21 mouse cellular contexts compared by ENCODE assay signal in genomic region chr10:40094752-40095151, GRCm38 (mm10). TPM values are rescaled to one million over a fixed set of nuclear protein-coding genes. Genes with fewer than 3 reads are reported as not detected.
DNase-seq lines count a peak whose midpoint lies in the region; ATAC-seq lines count a peak whose summit lies in the region.
"Had no signal": no experiment of that assay in that cellular context is flagged by ENCODE, and none has a peak within 500 bp of the region (broad histone marks: within the 10 kb centered on the region; RNA-seq: fewer than 3 reads in every experiment).

No protein-coding gene starts in this region.

- 73% methylated on average over 2 of the region's 2 CpGs for WGBS in heart, embryonic 12.5 days
- 82% methylated on average over 2 of the region's 2 CpGs for WGBS in macrophage (ENCODE audit: missing documents)
- WGBS in forebrain, embryonic 10.5 days: 84% methylated on average over 2 of the region's 2 CpGs

- H3K4me2 ChIP-seq in heart, embryonic 12.5 days: no peak overlapping the region
- H3K4me2 ChIP-seq: forebrain, embryonic 13.5 days; hindbrain, embryonic 12.5 days; limb, embryonic 12.5 days; liver, embryonic 13.5 days; midbrain, embryonic 13.5 days had no signal

- H3K4me3 ChIP-seq in heart, embryonic 12.5 days: no peak overlapping the region
- H3K4me3 ChIP-seq in macrophage (ENCODE audit: inconsistent target): no peak overlapping the region
- no peak overlapping the region for H3K4me3 ChIP-seq in forebrain, embryonic 10.5 days
- H3K4me3 ChIP-seq: forebrain, embryonic 13.5 days; heart, embryonic 10.5 days; hindbrain, embryonic 12.5 days; limb, embryonic 12.5 days; liver, embryonic 13.5 days; midbrain, embryonic 13.5 days had no signal

- peak; percentile 42; the same call in 1 of the 2 replicates for ATAC-seq in heart, embryonic 12.5 days (ENCODE audit: insufficient number of reproducible peaks, low FRiP score)
- ATAC-seq: forebrain, embryonic 13.5 days; midbrain, embryonic 13.5 days had no signal

- peaks cover 31% of the 10 kb centered on the region for H3K4me1 ChIP-seq in heart, embryonic 12.5 days (replicated peaks)
- H3K4me1 ChIP-seq in forebrain, embryonic 10.5 days: peaks cover 5% of the 10 kb centered on the region; the same call in 1 of the 2 replicates
- H3K4me1 ChIP-seq: forebrain, embryonic 13.5 days; hindbrain, embryonic 12.5 days; midbrain, embryonic 13.5 days had no signal

- H3K27me3 ChIP-seq in heart, embryonic 12.5 days (replicated peaks): no peaks in the 10 kb centered on the region
- H3K27me3 ChIP-seq in forebrain, embryonic 10.5 days (ENCODE audit: poor library complexity, severe bottlenecking): no peaks in the 10 kb centered on the region
- H3K27me3 ChIP-seq: forebrain, embryonic 13.5 days; hindbrain, embryonic 12.5 days; limb, embryonic 12.5 days; liver, embryonic 13.5 days; midbrain, embryonic 13.5 days had no signal

- H3K27ac ChIP-seq in heart, embryonic 12.5 days (ENCODE audit: poor library complexity, severe bottlenecking): no peak overlapping the region
- peak overlapping the region; percentile 67 for H3K27ac ChIP-seq in macrophage
- H3K27ac ChIP-seq in forebrain, embryonic 10.5 days: no peak overlapping the region
- H3K27ac ChIP-seq: forebrain, embryonic 13.5 days; heart, embryonic 10.5 days; hindbrain, embryonic 12.5 days; limb, embryonic 12.5 days; liver, embryonic 13.5 days; midbrain, embryonic 13.5 days had no signal

- peaks cover 81% of the 10 kb centered on the region for H3K79me2 ChIP-seq in macrophage (ENCODE audit: inconsistent target)

- H3K9ac ChIP-seq in heart, embryonic 12.5 days: no peak overlapping the region
- H3K9ac ChIP-seq: forebrain, embryonic 13.5 days; hindbrain, embryonic 12.5 days; limb, embryonic 12.5 days; liver, embryonic 13.5 days; midbrain, embryonic 13.5 days had no signal

- DNase-seq in adrenal gland, adult (ENCODE audit: inconsistent age in 2 of 2, low spot score in 1 of 2): peak; percentile 42 to 69
- no peak for DNase-seq in adrenal gland, postnatal 10 days
- DNase-seq in heart, adult 18-20 months: no peak
- peak; percentile 51 for DNase-seq in brain, adult 2 months (ENCODE audit: low read depth, low spot score)
- DNase-seq in ovary, postnatal 36 days (ENCODE audit: low spot score): no peak
- no peak for DNase-seq in forebrain, embryonic 10.5 days (ENCODE audit: extremely low spot score, low spot score)
- DNase-seq: cerebellum, adult 11-12 months; cerebellum, postnatal 25 days; heart, postnatal 14 days; kidney, postnatal 4 days; liver, embryonic 13.5 days; right cerebral cortex, postnatal 25 days; thymus, adult 18-20 months; thymus, postnatal 4 days had no signal

- H3K9me3 ChIP-seq in heart, embryonic 12.5 days (replicated peaks): peaks cover 3% of the 10 kb centered on the region
- no peaks in the 10 kb centered on the region for H3K9me3 ChIP-seq in forebrain, embryonic 10.5 days
- H3K9me3 ChIP-seq: forebrain, embryonic 13.5 days; heart, embryonic 10.5 days; hindbrain, embryonic 12.5 days; limb, embryonic 12.5 days; liver, embryonic 13.5 days; midbrain, embryonic 13.5 days had no signal

- H3K36me3 ChIP-seq in heart, embryonic 12.5 days: no peaks in the 10 kb centered on the region
- no peaks in the 10 kb centered on the region for H3K36me3 ChIP-seq in macrophage (ENCODE audit: inconsistent target)
- no peaks in the 10 kb centered on the region for H3K36me3 ChIP-seq in forebrain, embryonic 10.5 days (replicated peaks)
- H3K36me3 ChIP-seq: heart, embryonic 10.5 days; hindbrain, embryonic 12.5 days; limb, embryonic 12.5 days; midbrain, embryonic 13.5 days had no signal

RNA-seq across cellular contexts. Expression of gene Slc16a10, which starts 47.3 kb away (rescaled TPM):
- 10 to 100 TPM; 17.0 to 18.4 TPM for total RNA-seq in adrenal gland, postnatal 10 days (2021)
- 22.1 and 22.5 TPM in 2 replicates for polyA plus RNA-seq in heart, embryonic 12.5 days (2016; fragmentation: Nextera tagmentation; extraction: Ambion mirVana)
- 10 to 100 TPM; 18.8 to 21.7 TPM for total RNA-seq in heart, adult 18-20 months (2021)
- 100 to 1,000 TPM in 15 of 26 experiments, 10 to 100 TPM in 11; 13.1 to 439 (median 135) TPM for total RNA-seq in macrophage (2018; cell fraction: chromatin; rRNA removed)
- total RNA-seq in macrophage (2018; cell fraction: cytosol; rRNA removed): 10 to 100 TPM; 27.7 to 75.5 (median 38.9) TPM
- total RNA-seq in macrophage (2018; cell fraction: nucleus; rRNA removed): 100 to 1,000 TPM in 18 of 26 experiments, 10 to 100 TPM in 8; 57.0 to 318 (median 156) TPM
- polyA plus RNA-seq in macrophage (2018): 22.9 to 56.7 TPM (median 32.9 TPM) in 3 replicates
- polyA plus RNA-seq in forebrain, embryonic 10.5 days (2016; fragmentation: Nextera tagmentation; extraction: Ambion mirVana): 5.9 and 6.3 TPM in 2 replicates

Comparison
In these comparisons a context has a peak if more than half of its experiments do, and no peak if none do; other contexts are left out.
1. DNase-seq: peak in adrenal gland, adult (2 of 2) and brain, adult 2 months (single experiment); none in adrenal gland, postnatal 10 days (single experiment), heart, adult 18-20 months (0 of 2), ovary, postnatal 36 days (single experiment) and forebrain, embryonic 10.5 days (single experiment).